Mouse (Mus musculus) neural tube, postnatal 0 days (tissue): ENCODE data around the gene Vmn1r126. TPM values are rescaled to one million over a fixed set of nuclear protein-coding genes. Genes with fewer than 3 reads are reported as not detected.

Experiments
- polyA plus RNA-seq: library from polyadenylated mRNA; unstranded; fragments of >200 nt; fragmentation: Nextera tagmentation; extraction: Ambion mirVana; gene quantifications from 2 replicates; pipeline ENCODE4 v1.2.1, GENCODE M21; 2015

Gene Vmn1r126
- not detected in 2 replicates for polyA plus RNA-seq

GRCm38 (mm10) chr7:21301367-21301766 is at the start of gene Vmn1r126:
Gene Vmn1r126, minus strand, starts transcription at chr7:21301467.

GRCm38 (mm10) chr7:21349073-21349472 is 47.8 kb upstream of the Vmn1r126 start, which contains the start of gene Vmn1r128:
Gene Vmn1r128, plus strand, starts transcription at chr7:21349373.

GRCm38 (mm10) chr7:21319761-21320160 is 18.5 kb upstream of the Vmn1r126 start, which contains the start of gene Vmn1r127:
Gene Vmn1r127, minus strand, starts transcription at chr7:21319861.

GRCm38 (mm10) chr7:21271879-21272278 is 29.4 kb downstream of the Vmn1r126 start, which contains the start of gene Vmn1r125:
Gene Vmn1r125, plus strand, starts transcription at chr7:21272179.

GRCm38 (mm10) chr7:21260517-21260916 is 40.8 kb downstream of the Vmn1r126 start, which contains the start of gene Vmn1r124:
Gene Vmn1r124, minus strand, starts transcription at chr7:21260617.

Other genes starting within 250 kb of the Vmn1r126 start
- gene Vmn1r120, start 247.7 kb downstream of the Vmn1r126 start, polyA plus RNA-seq, result not detected in 2 replicates
- not detected in 2 replicates for gene Vmn1r121, start 203.0 kb downstream of the Vmn1r126 start, polyA plus RNA-seq
- gene Vmn1r122, start 167.3 kb downstream of the Vmn1r126 start, polyA plus RNA-seq, result not detected in 2 replicates
- not detected in 2 replicates for gene Vmn1r123, start 139.3 kb downstream of the Vmn1r126 start, polyA plus RNA-seq
- gene Gm5157, start 111.0 kb downstream of the Vmn1r126 start, polyA plus RNA-seq, result not detected in 2 replicates
- gene Vmn1r124, start 40.9 kb downstream of the Vmn1r126 start, polyA plus RNA-seq, result not detected in 2 replicates
- not detected in 2 replicates for gene Vmn1r125, start 29.3 kb downstream of the Vmn1r126 start, polyA plus RNA-seq
- gene Vmn1r127, start 18.4 kb upstream of the Vmn1r126 start, polyA plus RNA-seq, result not detected in 2 replicates
- not detected in 2 replicates for gene Vmn1r128, start 47.9 kb upstream of the Vmn1r126 start, polyA plus RNA-seq
- gene Vmn1r129, start 59.8 kb upstream of the Vmn1r126 start, polyA plus RNA-seq, result not detected in 2 replicates
- gene Gm6882, start 131.3 kb upstream of the Vmn1r126 start, polyA plus RNA-seq, result not detected in 2 replicates
- gene Vmn1r130, start 210.3 kb upstream of the Vmn1r126 start, polyA plus RNA-seq, result not detected in 2 replicates
- not detected in 2 replicates for gene Vmn1r131, start 244.6 kb upstream of the Vmn1r126 start, polyA plus RNA-seq